Mouse (Mus musculus): Measurements from ENCODE around the gene Kank2.
"Not testable (repeated sequence)": the region's sequence is repeated elsewhere in the genome, so short reads cannot be mapped to it uniquely, and the experiment has no call there.

The Kank2 gene

GRCm38 (mm10) chr9:21816716-21817305 is 18.3 kb upstream of the Kank2 start:
- no peak for DNase-seq

GRCm38 (mm10) chr9:21811170-21811569 is 12.6 kb upstream of the Kank2 start:
- no peak for DNase-seq

GRCm38 (mm10) chr9:21808561-21808960 is 10.0 kb upstream of the Kank2 start:
- DNase-seq = peak; percentile 12 to 23

GRCm38 (mm10) chr9:21806976-21807375 is 8.4 kb upstream of the Kank2 start:
- DNase-seq = no peak

- DNase-seq = no peak
Measured at GRCm38 (mm10) chr9:21806363-21806762, 7.8 kb upstream of the Kank2 start.

GRCm38 (mm10) chr9:21803986-21804644 is 5.6 kb upstream of the Kank2 start:
- DNase-seq = peak; percentile 83

GRCm38 (mm10) chr9:21801591-21801990 is 3.0 kb upstream of the Kank2 start:
- DNase-seq = no peak

GRCm38 (mm10) chr9:21801121-21801520 is 2.6 kb upstream of the Kank2 start:
- no peak for DNase-seq

GRCm38 (mm10) chr9:21799010-21799350 is 436 bp upstream of the Kank2 start:
- DNase-seq = no peak

GRCm38 (mm10) chr9:21797921-21798344 is 611 bp downstream of the Kank2 start:
- no peak for DNase-seq

GRCm38 (mm10) chr9:21796919-21797318 is 1.6 kb downstream of the Kank2 start:
- no peak for DNase-seq

- DNase-seq = no peak
Measured at GRCm38 (mm10) chr9:21796259-21796658, 2.3 kb downstream of the Kank2 start.

GRCm38 (mm10) chr9:21795579-21795978 is 3.0 kb downstream of the Kank2 start:
- no peak for DNase-seq

GRCm38 (mm10) chr9:21794925-21795324 is 3.6 kb downstream of the Kank2 start:
- DNase-seq = no peak

GRCm38 (mm10) chr9:21794344-21794834 is 4.2 kb downstream of the Kank2 start:
- DNase-seq = no peak

- DNase-seq = not testable (repeated sequence)
Measured at GRCm38 (mm10) chr9:21793507-21793906, 5.0 kb downstream of the Kank2 start.

GRCm38 (mm10) chr9:21792644-21793043 is 5.9 kb downstream of the Kank2 start:
- no peak for DNase-seq

GRCm38 (mm10) chr9:21791861-21792260 is 6.7 kb downstream of the Kank2 start:
- DNase-seq = no peak

GRCm38 (mm10) chr9:21788234-21788633 is 10.3 kb downstream of the Kank2 start:
- no peak for DNase-seq

- DNase-seq = no peak
Measured at GRCm38 (mm10) chr9:21787654-21788053, 10.9 kb downstream of the Kank2 start.

GRCm38 (mm10) chr9:21786906-21787305 is 11.6 kb downstream of the Kank2 start:
- peak; percentile 64 to 65 for DNase-seq

- not testable (repeated sequence) for DNase-seq
Measured at GRCm38 (mm10) chr9:21786309-21786708, 12.2 kb downstream of the Kank2 start.

GRCm38 (mm10) chr9:21784517-21785307 is 13.8 kb downstream of the Kank2 start:
- no peak for DNase-seq
